Mouse (Mus musculus) C2C12 (cell line): ENCODE data around the gene Dimt1. TPM values are rescaled to one million over a fixed set of nuclear protein-coding genes. Genes with fewer than 3 reads are reported as not detected.
"Not testable (repeated sequence)": the region's sequence is repeated elsewhere in the genome, so short reads cannot be mapped to it uniquely, and the experiment has no call there.

Source experiments
- H3K27me3 ChIP-seq: one replicate; pipeline ENCODE4 v1.6.1; 2011; ENCODE audit not compliant: control insufficient read depth, insufficient read depth, insufficient read length
- H3K36me3 ChIP-seq: one replicate; pipeline ENCODE4 v1.6.1; 2011; ENCODE audit not compliant: control insufficient read depth, insufficient read depth
- H3K4me3 ChIP-seq: one replicate; pipeline ENCODE4 v1.5.1; 2011; ENCODE audit warnings: mild to moderate bottlenecking, control low read depth; ENCODE audit not compliant: poor library complexity, insufficient read depth, severe bottlenecking
- H3K79me2 ChIP-seq: one replicate; pipeline ENCODE4 v1.6.1; 2011; ENCODE audit not compliant: control insufficient read depth, insufficient read depth
- H3K79me3 ChIP-seq: one replicate; pipeline ENCODE4 v1.6.1; 2011; ENCODE audit warnings: low read depth, control low read depth
- H3ac ChIP-seq: one replicate; pipeline ENCODE3; 2011; ENCODE audit warnings: low read depth; ENCODE audit not compliant: control insufficient read depth, insufficient read length
- CEBPB ChIP-seq: IDR thresholded peaks from one replicate; pipeline ENCODE4 v1.6.1; 2011; ENCODE audit warnings: low read depth, mild to moderate bottlenecking, control low read depth, moderate library complexity
- CTCF ChIP-seq: IDR thresholded peaks from one replicate; pipeline ENCODE4 v1.5.1; 2011; ENCODE audit not compliant: control insufficient read depth, insufficient read depth, insufficient read length
- FOSL1 ChIP-seq: IDR thresholded peaks from one replicate; pipeline ENCODE4 v1.8.0; 2011; ENCODE audit warnings: mild to moderate bottlenecking, low read length; ENCODE audit not compliant: poor library complexity, insufficient read depth, severe bottlenecking
- MAX ChIP-seq: IDR thresholded peaks from one replicate; pipeline ENCODE4 v1.6.1; 2011; ENCODE audit warnings: mild to moderate bottlenecking, control low read depth
- MYOD1 ChIP-seq: IDR thresholded peaks from one replicate; pipeline ENCODE4 v1.6.1; 2011; ENCODE audit warnings: low read depth; ENCODE audit not compliant: control insufficient read depth, insufficient read length
- MYOG ChIP-seq: IDR thresholded peaks from one replicate; pipeline ENCODE4 v1.6.1; 2011; ENCODE audit not compliant: control insufficient read depth, insufficient read length; ENCODE audit errors: extremely low read depth
- USF1 ChIP-seq: IDR thresholded peaks from one replicate; pipeline ENCODE4 v1.6.1; 2011; ENCODE audit warnings: low read depth, mild to moderate bottlenecking, control low read depth, moderate library complexity
- polyA plus RNA-seq: library from polyadenylated mRNA; unstranded; fragments of >200 nt; fragmentation: generic; extraction: Trizol; gene quantifications from one replicate; pipeline ENCODE4 v1.2.1, GENCODE M21; 2012; ENCODE audit warnings: missing spikeins

Dimt1 gene
- polyA plus RNA-seq, 1 experiment, result 15.8 TPM

- Histone ChIP-seq H3K4me3 (no peak overlapping the region), H3K36me3 (peaks cover 80% of the 10 kb centered on the region), H3K79me2 (peaks cover 4% of the 10 kb centered on the region), H3ac (no peak overlapping the region), H3K79me3 (no peaks in the 10 kb centered on the region), H3K27me3 (no peaks in the 10 kb centered on the region)
- TF ChIP-seq CEBPB (no peak), CTCF (no peak), USF1 (no peak), MAX (no peak), MYOD1 (no peak), MYOG (no peak), FOSL1 (no peak)
These were observed 10.6 kb downstream of the Dimt1 start for GRCm38 (mm10) chr13:106957554-106957953.

GRCm38 (mm10) chr13:106958286-106958685 lies 11.4 kb downstream of the Dimt1 start:
- peaks cover 80% of the 10 kb centered on the region for H3K36me3 ChIP-seq
- H3K4me3 ChIP-seq, result no peak overlapping the region
- H3K27me3 ChIP-seq, result no peaks in the 10 kb centered on the region
- H3K79me3 ChIP-seq, result no peaks in the 10 kb centered on the region
- H3ac ChIP-seq, result no peak overlapping the region
- peaks cover 4% of the 10 kb centered on the region for H3K79me2 ChIP-seq
- TF ChIP-seq MAX, result no peak
- TF ChIP-seq CEBPB, result no peak
- no peak for TF ChIP-seq USF1

GRCm38 (mm10) chr13:106960557-106960956 lies 13.6 kb downstream of the Dimt1 start:
- peaks cover 83% of the 10 kb centered on the region for H3K36me3 ChIP-seq
- no peak overlapping the region for H3K4me3 ChIP-seq
- no peaks in the 10 kb centered on the region for H3K27me3 ChIP-seq
- no peak overlapping the region for H3ac ChIP-seq
- no peak for TF ChIP-seq MYOG
- no peak for TF ChIP-seq CTCF
- no peak for TF ChIP-seq USF1
- no peak for TF ChIP-seq MYOD1
- no peak for TF ChIP-seq CEBPB
- no peak for TF ChIP-seq FOSL1
- TF ChIP-seq MAX, result no peak
- H3K79me2 ChIP-seq, result peaks cover 4% of the 10 kb centered on the region
- no peaks in the 10 kb centered on the region for H3K79me3 ChIP-seq

GRCm38 (mm10) chr13:106961496-106961895 lies 14.6 kb downstream of the Dimt1 start:
- H3K27me3 ChIP-seq, result no peaks in the 10 kb centered on the region
- H3K4me3 ChIP-seq, result no peak overlapping the region
- H3K36me3 ChIP-seq, result peaks cover 80% of the 10 kb centered on the region
- H3K79me2 ChIP-seq, result peaks cover 4% of the 10 kb centered on the region
- H3K79me3 ChIP-seq, result no peaks in the 10 kb centered on the region
- no peak overlapping the region for H3ac ChIP-seq
- no peak for TF ChIP-seq MYOG
- TF ChIP-seq CEBPB, result no peak
- no peak for TF ChIP-seq MYOD1
- TF ChIP-seq FOSL1, result no peak
- TF ChIP-seq USF1, result no peak
- TF ChIP-seq MAX, result no peak
- no peak for TF ChIP-seq CTCF

- H3K79me3 ChIP-seq, result peaks cover 89% of the 10 kb centered on the region
- peaks cover 33% of the 10 kb centered on the region for H3K36me3 ChIP-seq
- no peak overlapping the region for H3ac ChIP-seq
- TF ChIP-seq CEBPB, result no peak
- TF ChIP-seq MAX, result no peak
- TF ChIP-seq FOSL1, result no peak
- no peak for TF ChIP-seq CTCF
- no peaks in the 10 kb centered on the region for H3K27me3 ChIP-seq
- H3K79me2 ChIP-seq, result peaks cover 100% of the 10 kb centered on the region
- no peak overlapping the region for H3K4me3 ChIP-seq
These were observed 50.0 kb downstream of the Dimt1 start for GRCm38 (mm10) chr13:106996891-106997290.

GRCm38 (mm10) chr13:106997557-106997956 lies 50.6 kb downstream of the Dimt1 start:
- not testable (repeated sequence) for H3ac ChIP-seq, H3K4me3 ChIP-seq, H3K27me3 ChIP-seq
- H3K79me2 ChIP-seq, result peaks cover 100% of the 10 kb centered on the region
- peaks cover 94% of the 10 kb centered on the region for H3K79me3 ChIP-seq
- peaks cover 26% of the 10 kb centered on the region for H3K36me3 ChIP-seq

- peaks cover 22% of the 10 kb centered on the region for H3K36me3 ChIP-seq
These were observed 51.1 kb downstream of the Dimt1 start for GRCm38 (mm10) chr13:106998026-106998425.

More at GRCm38 (mm10) chr13:106998026-106998425, 51.1 kb downstream of the Dimt1 start:
- TF ChIP-seq USF1 (no peak), CTCF (no peak), MAX (no peak), CEBPB (no peak), MYOD1 (no peak), FOSL1 (no peak), MYOG (no peak)
- Histone ChIP-seq H3K79me3 (peaks cover 97% of the 10 kb centered on the region), H3ac (no peak overlapping the region), H3K27me3 (no peaks in the 10 kb centered on the region), H3K4me3 (no peak overlapping the region), H3K79me2 (peaks cover 100% of the 10 kb centered on the region)
